Mouse (Mus musculus): ENCODE measurements around the gene Rbbp8nl.

DNA sequence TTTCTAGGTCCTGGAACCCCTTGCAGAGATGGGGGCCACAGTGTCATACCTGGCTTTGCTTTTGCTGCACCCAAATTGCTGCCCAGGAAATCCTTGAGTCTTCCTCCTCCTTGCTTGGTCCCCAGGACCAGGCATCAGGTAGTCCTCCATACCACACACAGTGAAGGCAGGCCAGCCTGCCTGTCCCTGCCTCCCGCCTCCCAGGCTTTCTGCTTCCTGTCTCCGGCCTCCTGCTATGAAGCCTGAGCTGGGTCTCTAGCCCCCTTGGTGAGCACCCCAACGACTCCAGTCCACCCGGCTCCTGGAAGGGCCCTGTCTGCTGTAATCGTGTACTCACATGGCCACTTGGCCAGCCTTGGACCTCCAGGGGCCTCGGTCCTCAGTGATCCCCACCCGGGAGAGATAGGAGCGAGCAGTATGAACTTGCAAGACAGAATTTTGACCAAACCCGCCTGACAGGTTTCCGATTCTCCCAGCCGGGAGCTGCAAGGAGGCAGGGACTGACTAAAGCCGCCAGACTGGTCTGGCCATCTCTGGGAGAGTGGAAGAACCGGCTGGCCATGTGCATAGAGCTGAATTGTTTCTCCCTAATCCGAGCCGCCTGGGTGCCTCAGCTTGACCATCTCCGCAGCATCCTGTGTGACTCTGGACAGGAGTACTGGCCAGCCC lies at the start of gene Rbbp8nl:
- TF ChIP-seq CTCF (IDR thresholded peaks at IDR 0.05; ENCODE audit: low read depth, low read length) = no peak
- TF ChIP-seq POLR2A (IDR thresholded peaks at IDR 0.05; ENCODE audit: borderline replicate concordance, low read depth, low read length) = no peak
